Mouse (Mus musculus) forebrain, embryonic 12.5 days (tissue): ENCODE measurements around the gene Vegfb. TPM values are rescaled to one million over a fixed set of nuclear protein-coding genes. Genes with fewer than 3 reads are reported as not detected.

Experiments
- ATAC-seq: fragments of 200-750 bp; cut with Nextera tagmentation; 2 replicates; pipeline ENCODE4 v1.8.0; 2017; ENCODE audit warnings: moderate TSS enrichment; ENCODE audit not compliant: low FRiP score
- H3K27ac ChIP-seq: fragments of 300-500 bp; sonication (generic); 2 replicates; pipeline ENCODE4 v1.5.1; 2016; ENCODE audit warnings: mild to moderate bottlenecking
- H3K27me3 ChIP-seq: fragments of 300-500 bp; sonication (generic); 2 replicates; pipeline ENCODE4 v1.6.1; 2016; ENCODE audit warnings: mild to moderate bottlenecking
- H3K36me3 ChIP-seq: fragments of 300-500 bp; sonication (generic); replicated peaks from 2 replicates; pipeline ENCODE4 v1.6.1; 2016; ENCODE audit warnings: mild to moderate bottlenecking
- H3K4me1 ChIP-seq: fragments of 300-500 bp; sonication (generic); 2 replicates; pipeline ENCODE4 v1.6.1; 2016
- H3K4me2 ChIP-seq: fragments of 300-500 bp; sonication (generic); 2 replicates; pipeline ENCODE4 v1.6.1; 2016; ENCODE audit warnings: mild to moderate bottlenecking, moderate library complexity
- H3K4me3 ChIP-seq: fragments of 300-500 bp; sonication (generic); replicated peaks from 2 replicates; pipeline ENCODE4 v1.5.1; 2016; ENCODE audit warnings: mild to moderate bottlenecking
- H3K9ac ChIP-seq: fragments of 300-500 bp; sonication (generic); 2 replicates; pipeline ENCODE4 v1.6.1; 2016; ENCODE audit warnings: mild to moderate bottlenecking
- H3K9me3 ChIP-seq: fragments of 300-500 bp; sonication (generic); 2 replicates; pipeline ENCODE4 v1.6.1; 2016
- WGBS: fragments of 180-500 bp; shearing (Covaris S2); methylation state at CpG from one replicate; pipeline ENCODE4 v1.1.7; 2016; 5-methylcytosine and 5-hydroxymethylcytosine counted together
- polyA plus RNA-seq: library from polyadenylated mRNA; unstranded; fragments of >200 nt; fragmentation: Nextera tagmentation; extraction: Ambion mirVana; gene quantifications from 2 replicates; pipeline ENCODE4 v1.2.1, GENCODE M21; 2016

Gene Vegfb
- polyA plus RNA-seq, 1 experiment from 2014 or later = 42.1 TPM

DNA sequence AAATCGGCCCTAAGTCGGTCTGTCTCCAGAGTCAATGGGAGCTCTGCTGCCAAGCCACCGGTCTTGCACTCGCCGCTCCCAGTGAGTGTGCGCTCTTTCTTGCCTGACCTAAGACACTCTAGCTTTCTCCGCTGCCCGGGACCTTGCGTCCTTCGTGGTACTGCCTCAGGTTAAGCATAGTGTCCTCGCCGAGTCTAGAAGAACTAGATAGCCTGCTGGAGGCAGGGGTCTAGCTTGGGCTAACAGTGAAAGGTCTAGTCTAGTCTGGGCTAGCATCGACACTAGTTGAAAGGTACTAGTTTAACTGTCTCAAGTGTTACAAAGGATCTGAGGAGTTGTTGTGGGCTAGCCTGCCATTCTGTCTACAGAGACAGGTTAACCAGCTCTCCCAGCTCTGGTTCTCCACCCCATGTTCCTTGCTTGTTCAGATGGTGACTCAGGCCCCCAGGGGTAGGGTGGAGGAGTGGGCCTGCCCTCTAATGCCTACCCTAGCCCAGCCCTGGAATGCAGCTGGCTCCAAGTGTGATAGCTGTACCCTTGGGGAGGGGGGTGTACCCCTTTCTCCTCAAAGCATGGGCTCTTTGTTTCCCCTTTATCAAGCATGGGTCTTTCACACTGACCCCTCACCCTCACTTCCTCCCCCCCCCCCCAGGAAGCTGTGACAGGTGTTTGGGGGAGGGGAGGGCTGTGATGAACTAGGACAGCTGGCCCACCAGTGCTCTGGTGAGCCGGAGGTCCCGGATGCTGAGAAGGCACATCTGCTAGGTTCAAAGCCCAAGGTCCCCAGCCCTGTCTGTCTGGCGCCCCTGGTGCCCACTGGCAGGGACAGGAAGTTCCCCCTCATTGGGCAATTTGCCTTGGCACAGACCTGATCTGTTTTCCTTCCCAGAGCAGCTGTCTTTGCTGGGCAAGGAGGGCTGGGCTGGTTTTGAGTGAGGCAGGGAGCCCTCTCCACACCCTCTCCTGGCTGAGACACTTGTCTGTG lies 11.6 kb downstream of the Vegfb start, which contains the start of gene Plcb3:
Plcb3 (minus strand) TSS at position 934 of the 985 bp plus-strand sequence.
- Histone ChIP-seq H3K9me3 (no peaks in the 10 kb centered on the region), H3K27me3 (peaks cover 13% of the 10 kb centered on the region; the same call in 1 of the 2 replicates), H3K36me3 (peaks cover 22% of the 10 kb centered on the region), H3K4me3 (peak within 1 kb of the TSS; percentile 84), H3K27ac (peak within 1 kb of the TSS; percentile 93), H3K4me2 (peak within 1 kb of the TSS; percentile 93), H3K9ac (peak within 1 kb of the TSS; percentile 90), H3K4me1 (peaks cover 52% of the 10 kb centered on the region)
- ATAC-seq = no peak
- WGBS = under 1% methylated on average over 16 of the region's 16 CpGs

DNA sequence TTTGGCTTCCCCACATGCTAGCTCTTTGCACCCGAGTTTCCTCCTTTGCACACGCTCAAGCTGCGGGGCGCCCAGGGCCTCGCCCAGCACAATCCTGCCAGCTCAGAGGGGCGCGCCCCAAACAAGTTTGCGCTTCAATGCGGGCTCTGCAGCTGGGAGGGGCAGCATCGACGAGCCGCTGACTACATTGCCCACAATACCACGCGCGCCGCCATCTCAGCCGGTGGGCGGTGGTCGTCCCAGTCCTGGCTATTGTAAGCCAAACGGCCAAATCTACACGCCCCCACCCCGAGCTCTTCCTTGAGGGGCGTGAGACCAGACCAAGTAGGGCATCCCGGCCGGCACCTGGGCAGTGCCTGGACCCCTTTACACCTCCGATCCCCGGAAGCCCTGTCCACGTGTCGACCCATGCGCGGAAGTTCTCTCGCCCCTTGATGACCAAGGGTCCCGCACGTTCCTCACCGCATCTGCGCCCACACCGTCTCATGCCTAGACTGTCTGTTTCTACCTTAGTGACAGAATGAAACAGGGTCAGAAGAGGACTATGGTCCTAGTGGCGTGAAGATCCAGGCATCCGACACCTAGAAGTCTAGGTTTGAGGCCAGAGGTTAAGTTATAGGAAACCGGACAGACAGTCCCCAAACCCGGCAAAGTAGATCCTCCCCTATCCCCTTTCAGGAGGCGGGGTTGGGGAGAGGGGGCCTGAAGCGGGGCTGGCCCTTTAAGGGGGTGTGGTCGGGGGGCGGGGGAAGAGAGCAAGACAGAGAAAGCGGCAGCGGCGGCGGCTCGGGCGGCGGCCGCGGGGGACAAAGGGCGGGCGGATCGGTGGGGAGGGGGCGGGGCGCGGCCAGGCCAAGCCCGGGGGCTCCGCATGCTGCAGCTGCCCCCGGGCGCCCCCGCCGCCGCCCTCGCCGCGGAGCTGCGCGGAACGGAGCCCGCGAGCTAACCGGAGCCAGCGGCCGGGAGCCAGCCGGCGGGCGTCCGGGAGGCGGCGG lies 12.9 kb downstream of the Vegfb start, which contains the start of gene Ppp1r14b:
Ppp1r14b (plus strand) TSS at position 758 of the 995 bp plus-strand sequence.
- no peaks in the 10 kb centered on the region for H3K9me3 ChIP-seq
- peaks cover 26% of the 10 kb centered on the region for H3K27me3 ChIP-seq
- peak within 1 kb of the TSS; percentile 93 for H3K27ac ChIP-seq
- ATAC-seq = peak; percentile 74
- peaks cover 62% of the 10 kb centered on the region for H3K4me1 ChIP-seq
- peak within 1 kb of the TSS; percentile 93 for H3K4me2 ChIP-seq
- peak within 1 kb of the TSS; percentile 90 for H3K9ac ChIP-seq
- peaks cover 22% of the 10 kb centered on the region for H3K36me3 ChIP-seq
- H3K4me3 ChIP-seq = peak within 1 kb of the TSS; percentile 84
- WGBS = under 1% methylated on average over 65 of the region's 84 CpGs

DNA sequence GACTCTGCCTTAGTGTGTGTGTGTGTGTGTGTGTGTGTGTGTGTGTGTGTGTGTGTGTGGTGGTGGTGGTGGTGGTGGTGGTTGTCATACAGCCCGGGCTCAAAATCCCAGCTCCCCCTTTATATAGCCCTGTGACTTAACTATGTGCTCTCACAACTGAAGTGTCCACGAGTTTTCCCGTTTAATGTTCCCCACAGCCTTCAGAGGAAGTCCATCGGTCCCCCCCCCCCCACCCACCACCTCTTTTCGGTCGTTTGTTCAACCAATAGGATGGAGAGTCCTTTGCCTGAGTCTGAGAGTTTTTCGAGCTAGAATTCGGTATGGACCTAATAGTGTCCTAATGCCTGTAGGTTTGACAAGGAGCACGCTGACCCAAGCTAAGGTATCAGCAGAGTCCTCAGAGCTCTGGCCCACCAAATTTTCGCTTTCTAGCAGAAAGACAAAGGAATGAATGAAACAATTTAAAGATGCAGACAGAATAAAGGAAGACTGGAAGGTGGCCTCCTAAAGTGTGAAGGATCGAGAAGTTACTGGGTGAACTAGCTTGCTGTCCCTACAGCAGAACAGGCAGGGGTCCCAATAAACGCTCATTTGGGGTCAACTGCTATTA lies 13.8 kb downstream of the Vegfb start:
- peaks cover 35% of the 10 kb centered on the region for H3K27me3 ChIP-seq
- H3K9me3 ChIP-seq = no peaks in the 10 kb centered on the region
- H3K9ac ChIP-seq = peak overlapping the region; percentile 90
- H3K36me3 ChIP-seq = peaks cover 22% of the 10 kb centered on the region
- ATAC-seq = no peak
- 32% methylated on average over 12 of the region's 12 CpGs for WGBS
- peak overlapping the region; percentile 93 for H3K4me2 ChIP-seq
- peak overlapping the region; percentile 84 for H3K4me3 ChIP-seq
- H3K27ac ChIP-seq = peak overlapping the region; percentile 93; the same call in 1 of the 2 replicates
- peaks cover 62% of the 10 kb centered on the region for H3K4me1 ChIP-seq

GRCm38 (mm10) chr19:6972247-6972917 lies 15.1 kb downstream of the Vegfb start:
- H3K4me2 ChIP-seq = no peak overlapping the region
- no peak for ATAC-seq
- no peak overlapping the region for H3K9ac ChIP-seq
- peaks cover 46% of the 10 kb centered on the region for H3K27me3 ChIP-seq
- H3K27ac ChIP-seq = no peak overlapping the region
- no peak overlapping the region for H3K4me3 ChIP-seq
- no peaks in the 10 kb centered on the region for H3K9me3 ChIP-seq
- peaks cover 9% of the 10 kb centered on the region for H3K36me3 ChIP-seq
- WGBS = 79% methylated on average over 13 of the region's 13 CpGs
- peaks cover 52% of the 10 kb centered on the region for H3K4me1 ChIP-seq

GRCm38 (mm10) chr19:6971644-6972043 lies 15.8 kb downstream of the Vegfb start:
- ATAC-seq = no peak
- WGBS = 53% methylated on average over 6 of the region's 6 CpGs
- Histone ChIP-seq H3K27me3 (peaks cover 46% of the 10 kb centered on the region), H3K4me1 (peaks cover 44% of the 10 kb centered on the region), H3K36me3 (peaks cover 4% of the 10 kb centered on the region; the same call in 1 of the 2 replicates), H3K4me3 (no peak overlapping the region), H3K9me3 (no peaks in the 10 kb centered on the region), H3K27ac (no peak overlapping the region), H3K9ac (no peak overlapping the region), H3K4me2 (no peak overlapping the region)

DNA sequence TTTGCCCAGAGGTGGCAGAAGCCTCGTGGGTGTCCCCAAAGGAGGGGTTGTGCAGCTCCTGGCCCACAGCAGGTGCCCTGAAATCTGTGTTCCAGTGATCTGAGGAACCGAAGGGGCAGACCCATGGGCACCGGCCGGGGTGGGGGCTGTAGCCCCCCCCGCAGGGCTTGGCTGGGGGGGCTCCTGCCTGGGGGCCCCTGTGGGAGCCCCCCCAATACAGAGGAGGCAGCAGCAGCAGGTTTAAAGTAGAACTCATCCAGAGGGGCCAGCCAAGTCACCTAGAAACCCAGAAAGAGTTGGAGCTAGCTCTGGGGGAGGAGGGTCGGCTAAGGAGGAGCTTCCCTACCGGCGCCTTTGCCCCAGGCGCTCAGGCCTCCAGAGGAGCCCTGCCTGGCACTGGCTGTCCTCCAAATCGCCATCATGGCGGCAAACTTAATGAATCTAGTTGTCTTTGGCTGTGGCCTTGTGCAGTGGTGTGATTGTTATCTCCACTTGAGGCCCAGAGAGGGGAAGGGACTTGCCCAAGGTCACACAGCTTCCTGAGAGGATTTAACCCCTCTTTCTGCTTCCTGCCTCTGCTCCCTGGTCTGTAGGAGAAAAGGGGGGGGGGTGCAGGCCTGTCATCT lies 16.9 kb downstream of the Vegfb start:
- peak overlapping the region; percentile 56; the same call in 1 of the 2 replicates for H3K27ac ChIP-seq
- H3K36me3 ChIP-seq = no peaks in the 10 kb centered on the region
- H3K27me3 ChIP-seq = peaks cover 46% of the 10 kb centered on the region
- peak overlapping the region; percentile 44 for H3K9ac ChIP-seq
- peak overlapping the region; percentile 57 for H3K4me2 ChIP-seq
- peaks cover 34% of the 10 kb centered on the region for H3K4me1 ChIP-seq
- H3K9me3 ChIP-seq = no peaks in the 10 kb centered on the region
- 13% methylated on average over 11 of the region's 11 CpGs for WGBS
- no peak for ATAC-seq
- no peak overlapping the region for H3K4me3 ChIP-seq

- Histone ChIP-seq H3K27ac (0 out of 2 replicates have a peak overlapping the region, but pooled peaks have one; percentile 56), H3K27me3 (peaks cover 46% of the 10 kb centered on the region), H3K4me3 (peak overlapping the region; percentile 48), H3K36me3 (0 out of 2 replicates have a peak, but pooled peaks cover 3% of the 10 kb centered on the region), H3K9me3 (no peaks in the 10 kb centered on the region), H3K4me1 (peaks cover 34% of the 10 kb centered on the region), H3K4me2 (peak overlapping the region; percentile 57), H3K9ac (peak overlapping the region; percentile 53)
- peak; percentile 15 for ATAC-seq
- under 1% methylated on average over 43 of the region's 55 CpGs for WGBS
Measured at GRCm38 (mm10) chr19:6969665-6970381, 17.6 kb downstream of the Vegfb start.

GRCm38 (mm10) chr19:6969291-6969664 lies 18.2 kb downstream of the Vegfb start:
- Histone ChIP-seq H3K9me3 (no peaks in the 10 kb centered on the region), H3K4me2 (peak overlapping the region; percentile 57), H3K9ac (peak overlapping the region; percentile 53), H3K36me3 (0 out of 2 replicates have a peak, but pooled peaks cover 6% of the 10 kb centered on the region), H3K27me3 (peaks cover 46% of the 10 kb centered on the region), H3K4me3 (peak overlapping the region; percentile 48), H3K4me1 (peaks cover 34% of the 10 kb centered on the region), H3K27ac (no peak overlapping the region)
- no peak; the same call in 1 of the 2 replicates for ATAC-seq
- under 1% methylated on average over 20 of the region's 20 CpGs for WGBS

GRCm38 (mm10) chr19:6968491-6969271 lies 18.8 kb downstream of the Vegfb start:
- peak overlapping the region; percentile 25; the same call in 1 of the 2 replicates for H3K9ac ChIP-seq
- ATAC-seq = no peak
- peak overlapping the region; percentile 57 for H3K4me2 ChIP-seq
- no peaks in the 10 kb centered on the region for H3K9me3 ChIP-seq
- 14% methylated on average over 15 of the region's 15 CpGs for WGBS
- H3K4me3 ChIP-seq = peak overlapping the region; percentile 48
- peaks cover 29% of the 10 kb centered on the region for H3K4me1 ChIP-seq
- H3K27me3 ChIP-seq = peaks cover 46% of the 10 kb centered on the region
- no peak overlapping the region for H3K27ac ChIP-seq
- 0 out of 2 replicates have a peak, but pooled peaks cover 10% of the 10 kb centered on the region for H3K36me3 ChIP-seq
